Mouse (Mus musculus) bone marrow macrophage, adult 2 months (primary cell): Measurements from ENCODE around the gene Fbxo36.

Source experiments
- CTCF ChIP-seq: IDR thresholded peaks from 2 replicates; pipeline ENCODE4 v1.5.1; 2012; ENCODE audit warnings: low read depth, mild to moderate bottlenecking, low read length, moderate library complexity
- POLR2A ChIP-seq: IDR thresholded peaks from 2 replicates; pipeline ENCODE4 v1.6.1; 2012; ENCODE audit warnings: mild to moderate bottlenecking, low read depth, low read length, borderline replicate concordance

- TF ChIP-seq CTCF, result no peak
- no peak for TF ChIP-seq POLR2A
Measured at GRCm38 (mm10) chr1:84879571-84880120, 40.0 kb downstream of the Fbxo36 start.
